Mouse (Mus musculus) lung, embryonic 15.5 days (tissue): ENCODE measurements around the gene Cnnm1. TPM values are rescaled to one million over a fixed set of nuclear protein-coding genes. Genes with fewer than 3 reads are reported as not detected.
"Not testable (repeated sequence)": the region's sequence is repeated elsewhere in the genome, so short reads cannot be mapped to it uniquely, and the experiment has no call there.

ENCODE experiments used
- ATAC-seq: fragments of 200-750 bp; cut with Nextera tagmentation; 2 replicates; pipeline ENCODE4 v1.8.0; 2017; ENCODE audit warnings: moderate number of reproducible peaks, borderline replicate concordance; ENCODE audit not compliant: low FRiP score, low TSS enrichment; ENCODE audit errors: extremely low read depth
- H3K27ac ChIP-seq: fragments of 300-500 bp; sonication (generic); 2 replicates; pipeline ENCODE4 v1.5.1; 2015; ENCODE audit warnings: moderate library complexity, mild to moderate bottlenecking, inconsistent platforms
- H3K27me3 ChIP-seq: fragments of 300-500 bp; sonication (generic); 2 replicates; pipeline ENCODE4 v1.6.1; 2015; ENCODE audit warnings: inconsistent platforms
- H3K36me3 ChIP-seq: fragments of 300-500 bp; sonication (generic); 2 replicates; pipeline ENCODE4 v1.6.1; 2015; ENCODE audit warnings: inconsistent platforms
- H3K4me1 ChIP-seq: fragments of 300-500 bp; sonication (generic); 2 replicates; pipeline ENCODE4 v1.6.1; 2015; ENCODE audit warnings: inconsistent platforms
- H3K4me2 ChIP-seq: fragments of 300-500 bp; sonication (generic); 2 replicates; pipeline ENCODE4 v1.6.1; 2015; ENCODE audit warnings: inconsistent platforms, mild to moderate bottlenecking, moderate library complexity
- H3K4me3 ChIP-seq: fragments of 300-500 bp; sonication (generic); 2 replicates; pipeline ENCODE4 v1.5.1; 2015; ENCODE audit warnings: mild to moderate bottlenecking, inconsistent platforms
- H3K9ac ChIP-seq: fragments of 300-500 bp; sonication (generic); 2 replicates; pipeline ENCODE4 v1.6.1; 2015; ENCODE audit warnings: inconsistent platforms
- H3K9me3 ChIP-seq: fragments of 300-500 bp; sonication (generic); 2 replicates; pipeline ENCODE4 v1.6.1; 2016; ENCODE audit warnings: inconsistent platforms
- WGBS: fragments of 180-500 bp; shearing (Covaris S2); methylation state at CpG from one replicate; pipeline ENCODE4 v1.1.7; 2015; 5-methylcytosine and 5-hydroxymethylcytosine counted together
- polyA plus RNA-seq: library from polyadenylated mRNA; unstranded; fragments of >200 nt; fragmentation: Nextera tagmentation; extraction: Ambion mirVana; gene quantifications from 2 replicates; pipeline ENCODE4 v1.2.1, GENCODE M21; 2015

Cnnm1 gene
- polyA plus RNA-seq, 1 experiment from 2014 or later = 0.06 TPM

GRCm38 (mm10) chr19:43467927-43468685, 27.9 kb downstream of the Cnnm1 start:
- whole genome bisulfite sequencing = 63% methylated on average over 12 of the region's 12 CpGs
- H3K4me2 ChIP-seq = no peak overlapping the region
- H3K27ac ChIP-seq = no peak overlapping the region
- H3K9ac ChIP-seq = no peak overlapping the region
- H3K36me3 ChIP-seq = no peaks in the 10 kb centered on the region
- no peak for ATAC-seq
- H3K27me3 ChIP-seq = no peaks in the 10 kb centered on the region
- H3K4me1 ChIP-seq = no peaks in the 10 kb centered on the region
- no peak overlapping the region for H3K4me3 ChIP-seq
- no peaks in the 10 kb centered on the region for H3K9me3 ChIP-seq

GRCm38 (mm10) chr19:43469333-43469732, 29.1 kb downstream of the Cnnm1 start:
- Histone ChIP-seq H3K36me3 (no peaks in the 10 kb centered on the region), H3K9me3 (no peaks in the 10 kb centered on the region), H3K4me1 (no peaks in the 10 kb centered on the region), H3K4me3 (no peak overlapping the region), H3K9ac (no peak overlapping the region), H3K4me2 (no peak overlapping the region), H3K27me3 (no peaks in the 10 kb centered on the region), H3K27ac (no peak overlapping the region)
- WGBS = 52% methylated on average over 7 of the region's 7 CpGs
- no peak for ATAC-seq

DNA sequence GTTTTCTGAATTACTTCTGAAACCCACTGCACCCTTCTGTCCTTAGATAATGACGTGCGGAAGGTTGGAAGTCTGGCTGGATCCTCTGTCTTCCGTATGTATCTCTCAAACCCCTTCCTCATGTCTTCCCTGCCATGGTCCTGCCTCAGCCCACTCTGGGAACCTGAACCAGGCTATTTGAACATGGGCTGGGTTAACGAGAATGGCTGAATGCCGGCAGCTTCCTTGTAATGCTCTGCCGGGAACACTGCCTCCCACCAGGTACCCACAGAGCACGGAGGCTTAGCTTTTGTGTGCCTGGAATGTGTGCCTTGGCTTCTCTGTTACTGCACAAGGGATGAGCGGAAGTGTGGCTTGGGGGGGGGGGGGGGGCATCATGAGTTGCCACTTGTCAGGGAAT, 32.1 kb downstream of the Cnnm1 start:
- Histone ChIP-seq H3K4me2 (no peak overlapping the region), H3K27me3 (no peaks in the 10 kb centered on the region), H3K9me3 (no peaks in the 10 kb centered on the region), H3K4me1 (no peaks in the 10 kb centered on the region), H3K27ac (no peak overlapping the region), H3K4me3 (no peak overlapping the region), H3K36me3 (no peaks in the 10 kb centered on the region), H3K9ac (no peak overlapping the region)
- 77% methylated on average over 8 of the region's 8 CpGs for WGBS
- ATAC-seq = no peak

GRCm38 (mm10) chr19:43472781-43473180, 32.5 kb downstream of the Cnnm1 start:
- Histone ChIP-seq H3K9ac (no peak overlapping the region), H3K36me3 (no peaks in the 10 kb centered on the region), H3K27me3 (no peaks in the 10 kb centered on the region), H3K9me3 (no peaks in the 10 kb centered on the region), H3K4me3 (no peak overlapping the region), H3K4me1 (no peaks in the 10 kb centered on the region), H3K4me2 (no peak overlapping the region), H3K27ac (no peak overlapping the region)
- ATAC-seq = no peak
- 81% methylated on average over 7 of the region's 7 CpGs for WGBS

- Histone ChIP-seq H3K9ac (no peak overlapping the region), H3K36me3 (no peaks in the 10 kb centered on the region), H3K4me1 (no peaks in the 10 kb centered on the region), H3K4me2 (no peak overlapping the region), H3K27ac (no peak overlapping the region), H3K4me3 (no peak overlapping the region), H3K9me3 (no peaks in the 10 kb centered on the region), H3K27me3 (no peaks in the 10 kb centered on the region)
- WGBS = 43% methylated on average over 2 of the region's 2 CpGs
- no peak for ATAC-seq
Measured at GRCm38 (mm10) chr19:43475642-43476041, 35.4 kb downstream of the Cnnm1 start.

DNA sequence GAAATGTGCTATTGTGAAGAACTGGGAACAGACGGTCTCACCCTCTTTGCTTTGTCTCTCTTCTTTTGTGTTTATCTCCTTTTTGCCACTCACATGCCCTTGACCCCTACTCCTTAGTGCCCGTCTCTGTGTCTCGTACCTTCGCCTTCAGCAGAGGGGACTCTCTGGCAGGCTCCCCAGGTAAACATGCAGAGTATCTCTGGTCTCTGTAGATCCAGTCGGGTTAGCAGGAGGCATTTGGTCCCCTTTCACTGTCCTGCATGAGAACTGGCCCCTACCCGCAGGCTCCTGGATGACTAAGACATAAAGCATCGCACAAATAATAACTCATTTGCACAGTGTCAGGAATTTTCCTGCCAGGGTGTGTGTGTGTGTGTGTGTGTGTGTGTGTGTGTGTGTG, 35.8 kb downstream of the Cnnm1 start:
- no peaks in the 10 kb centered on the region for H3K4me1 ChIP-seq
- no peaks in the 10 kb centered on the region for H3K36me3 ChIP-seq
- H3K9me3 ChIP-seq = no peaks in the 10 kb centered on the region
- H3K4me2 ChIP-seq = no peak overlapping the region
- no peak for ATAC-seq
- H3K9ac ChIP-seq = no peak overlapping the region
- no peak overlapping the region for H3K4me3 ChIP-seq
- H3K27me3 ChIP-seq = no peaks in the 10 kb centered on the region
- H3K27ac ChIP-seq = no peak overlapping the region
- 45% methylated on average over 7 of the region's 7 CpGs for WGBS

DNA sequence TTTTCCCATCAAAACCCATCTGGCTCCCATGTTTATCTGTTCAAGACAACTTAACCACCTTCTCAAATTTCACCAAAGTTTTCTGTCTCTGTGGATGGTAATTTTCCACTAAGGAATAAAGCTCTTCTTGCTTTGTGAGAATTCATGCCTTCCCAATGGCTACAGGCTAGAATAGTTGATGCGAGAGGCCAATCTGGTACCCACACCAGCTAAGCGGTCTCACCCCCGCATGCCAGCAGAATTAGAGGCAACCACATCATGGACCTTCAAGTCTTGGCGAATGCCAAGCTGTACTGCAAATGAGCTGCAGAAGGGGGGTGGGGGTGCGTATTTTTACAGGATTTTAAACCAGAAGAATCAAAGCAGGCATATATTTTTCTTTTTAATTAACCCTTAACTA, 37.2 kb downstream of the Cnnm1 start:
- Histone ChIP-seq H3K4me3 (no peak overlapping the region), H3K36me3 (no peaks in the 10 kb centered on the region), H3K4me2 (no peak overlapping the region), H3K27ac (no peak overlapping the region), H3K4me1 (no peaks in the 10 kb centered on the region), H3K27me3 (no peaks in the 10 kb centered on the region), H3K9ac (no peak overlapping the region), H3K9me3 (no peaks in the 10 kb centered on the region)
- no peak for ATAC-seq
- 83% methylated on average over 5 of the region's 5 CpGs for whole genome bisulfite sequencing

GRCm38 (mm10) chr19:43478891-43479290, 38.7 kb downstream of the Cnnm1 start:
- Histone ChIP-seq H3K27ac (no peak overlapping the region), H3K36me3 (no peaks in the 10 kb centered on the region), H3K9me3 (no peaks in the 10 kb centered on the region), H3K4me3 (no peak overlapping the region), H3K9ac (no peak overlapping the region), H3K27me3 (no peaks in the 10 kb centered on the region), H3K4me2 (no peak overlapping the region), H3K4me1 (no peaks in the 10 kb centered on the region)
- ATAC-seq = no peak
- 17% methylated on average over 5 of the region's 5 CpGs for WGBS

GRCm38 (mm10) chr19:43479431-43479830, 39.2 kb downstream of the Cnnm1 start:
- WGBS = 72% methylated on average over 5 of the region's 5 CpGs
- Histone ChIP-seq H3K4me3 (no peak overlapping the region), H3K27ac (no peak overlapping the region), H3K36me3 (no peaks in the 10 kb centered on the region), H3K4me1 (no peaks in the 10 kb centered on the region), H3K9ac (no peak overlapping the region), H3K27me3 (no peaks in the 10 kb centered on the region), H3K4me2 (no peak overlapping the region), H3K9me3 (no peaks in the 10 kb centered on the region)
- ATAC-seq = no peak

- 58% methylated on average over 9 of the region's 9 CpGs for WGBS
- ATAC-seq = no peak
- H3K9ac ChIP-seq = no peak overlapping the region
- no peak overlapping the region for H3K4me2 ChIP-seq
- H3K9me3 ChIP-seq = no peaks in the 10 kb centered on the region
- no peaks in the 10 kb centered on the region for H3K36me3 ChIP-seq
- no peaks in the 10 kb centered on the region for H3K27me3 ChIP-seq
- H3K27ac ChIP-seq = no peak overlapping the region
- no peak overlapping the region for H3K4me3 ChIP-seq
- H3K4me1 ChIP-seq = no peaks in the 10 kb centered on the region
Measured at GRCm38 (mm10) chr19:43480512-43480911, 40.3 kb downstream of the Cnnm1 start.

DNA sequence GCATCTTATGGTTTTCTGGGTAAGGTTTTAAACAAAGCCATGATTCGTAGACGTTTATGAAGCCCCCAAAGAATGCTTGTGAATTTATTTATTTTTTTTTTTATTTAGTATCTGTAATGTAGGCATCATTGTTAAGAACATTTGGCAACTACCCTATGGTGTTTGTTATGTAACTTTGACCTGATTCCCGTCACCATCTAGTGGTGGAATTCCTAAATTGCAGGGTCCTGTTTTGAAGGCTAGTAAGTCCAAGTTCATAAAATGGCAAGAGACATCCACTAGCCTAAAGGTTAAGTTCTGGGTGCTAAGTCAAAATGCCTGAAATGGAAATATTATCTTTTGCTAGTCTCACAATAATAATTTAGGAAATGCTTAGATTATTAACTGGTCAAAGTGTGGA, 47.2 kb downstream of the Cnnm1 start:
- H3K27ac ChIP-seq = no peak overlapping the region
- H3K4me1 ChIP-seq = no peaks in the 10 kb centered on the region
- no peak overlapping the region for H3K9ac ChIP-seq
- H3K9me3 ChIP-seq = no peaks in the 10 kb centered on the region
- H3K4me2 ChIP-seq = no peak overlapping the region
- H3K27me3 ChIP-seq = no peaks in the 10 kb centered on the region
- WGBS = 27% methylated on average over 3 of the region's 3 CpGs
- H3K36me3 ChIP-seq = no peaks in the 10 kb centered on the region
- no peak overlapping the region for H3K4me3 ChIP-seq
- ATAC-seq = no peak

DNA sequence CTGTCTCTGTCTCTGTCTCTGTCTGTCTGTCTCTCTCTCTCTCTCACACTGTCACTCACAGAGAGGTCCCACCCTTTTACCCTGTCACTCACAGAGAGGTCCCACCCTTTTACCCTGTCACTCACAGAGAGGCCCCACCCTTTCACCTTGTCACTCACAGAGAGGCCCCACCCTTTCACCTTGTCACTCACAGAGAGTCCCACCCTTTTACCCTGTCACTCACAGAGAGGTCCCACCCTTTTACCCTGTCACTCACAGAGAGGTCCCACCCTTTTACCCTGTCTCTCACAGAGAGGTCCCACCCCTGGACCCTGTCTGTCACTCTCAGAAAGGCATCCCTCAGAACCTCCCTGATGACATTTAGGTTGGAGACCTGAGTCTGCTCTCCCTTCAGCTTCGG, 53.1 kb downstream of the Cnnm1 start:
- not testable (repeated sequence) for H3K4me1 ChIP-seq, H3K4me3 ChIP-seq, ATAC-seq, H3K4me2 ChIP-seq, H3K36me3 ChIP-seq, H3K9me3 ChIP-seq, H3K9ac ChIP-seq, H3K27ac ChIP-seq
- 57% methylated on average over 1 of the region's 1 CpGs for WGBS
- H3K27me3 ChIP-seq = 0 out of 2 replicates have a peak, but pooled peaks cover 10% of the 10 kb centered on the region

DNA sequence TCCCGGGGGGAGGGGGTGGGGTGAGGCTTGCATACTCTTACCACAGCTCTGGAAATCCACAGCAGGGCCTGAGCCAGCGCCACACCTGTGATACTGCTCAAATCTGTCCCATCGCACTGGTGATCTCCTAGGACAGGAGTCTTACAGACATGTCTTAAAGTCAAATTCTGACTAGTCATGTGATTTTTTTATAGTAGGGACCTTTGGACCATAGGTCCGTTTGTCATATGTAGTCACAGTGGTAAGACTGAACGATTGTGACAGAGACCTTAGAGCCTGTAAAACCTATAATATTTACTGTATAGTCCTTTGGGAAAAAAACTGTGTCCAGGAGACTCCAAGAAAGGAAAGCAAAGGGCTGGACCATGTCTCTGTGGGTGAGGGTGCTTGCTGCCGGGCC, 53.6 kb downstream of the Cnnm1 start:
- Histone ChIP-seq H3K4me1 (peaks cover 10% of the 10 kb centered on the region), H3K4me3 (no peak overlapping the region), H3K9ac (no peak overlapping the region), H3K4me2 (no peak overlapping the region), H3K27ac (no peak overlapping the region), H3K27me3 (0 out of 2 replicates have a peak, but pooled peaks cover 10% of the 10 kb centered on the region), H3K36me3 (peaks cover 5% of the 10 kb centered on the region; the same call in 1 of the 2 replicates), H3K9me3 (no peaks in the 10 kb centered on the region)
- no peak for ATAC-seq
- WGBS = 75% methylated on average over 6 of the region's 6 CpGs
